Mouse (Mus musculus) CH12.LX (cell line): ENCODE measurements around the gene Srd5a1. TPM values are rescaled to one million over a fixed set of nuclear protein-coding genes. Genes with fewer than 3 reads are reported as not detected.

ENCODE experiments used
- DNase-seq: peaks from one replicate; pipeline ENCODE4 v3.0.0-alpha.2; 2013; ENCODE audit errors: extremely low read depth
- H3K27ac ChIP-seq: 2 replicates; pipeline ENCODE4 v1.5.1; 2012; ENCODE audit warnings: low read depth, mild to moderate bottlenecking, control low read depth, moderate library complexity; ENCODE audit not compliant: insufficient read depth
- H3K27me3 ChIP-seq: replicated peaks from 2 replicates; pipeline ENCODE3; 2012; ENCODE audit warnings: inconsistent platforms
- H3K36me3 ChIP-seq, 2 experiments: replicated peaks in 1 of 2; 2 replicates each; pipeline versions ENCODE3 to v1.6.1; 2012; ENCODE audit warnings: inconsistent platforms in 1 of 2, low read length in 1 of 2, mild to moderate bottlenecking in 1 of 2, mixed read lengths in 1 of 2, moderate library complexity in 1 of 2; ENCODE audit not compliant: control insufficient read depth in 1 of 2, insufficient read depth in 1 of 2
- H3K4me1 ChIP-seq, 2 experiments: 2 replicates each; pipeline ENCODE4 v1.6.1; 2012; ENCODE audit warnings: inconsistent platforms in 1 of 2, moderate library complexity in 1 of 2; ENCODE audit not compliant: insufficient read depth in 2 of 2, control insufficient read depth in 1 of 2
- H3K4me2 ChIP-seq: 2 replicates; pipeline ENCODE4 v1.6.1; 2012; ENCODE audit warnings: low read depth, mild to moderate bottlenecking, control low read depth; ENCODE audit not compliant: poor library complexity, insufficient read depth, severe bottlenecking
- H3K4me3 ChIP-seq, 3 experiments: fragments of 150-350 bp in 1 of 3; sonication (generic) in 1 of 3; replicated peaks in 1 of 3; 2 replicates each; pipeline versions ENCODE3 to v1.5.1; 2011 to 2012; ENCODE audit warnings: low read depth in 2 of 3, low read length in 2 of 3, mild to moderate bottlenecking in 2 of 3, moderate library complexity in 2 of 3, control low read depth in 1 of 3, improper control_type of control experiment in 1 of 3, inconsistent platforms in 1 of 3, mixed read lengths in 1 of 3; ENCODE audit not compliant: poor library complexity in 1 of 3
- H3K79me2 ChIP-seq: replicated peaks from 2 replicates; pipeline ENCODE4 v1.6.1; 2012; ENCODE audit warnings: mild to moderate bottlenecking, moderate library complexity; ENCODE audit not compliant: control insufficient read depth, poor library complexity, insufficient read depth, severe bottlenecking; ENCODE audit errors: extremely low read depth
- H3K9ac ChIP-seq: 2 replicates; pipeline ENCODE4 v1.6.1; 2012; ENCODE audit warnings: low read depth, mild to moderate bottlenecking, control low read depth, moderate library complexity; ENCODE audit not compliant: insufficient read depth
- H3K9me3 ChIP-seq: replicated peaks from 2 replicates; pipeline ENCODE3; 2012; ENCODE audit warnings: low read length, inconsistent platforms, mixed read lengths
- CHD1 ChIP-seq: IDR thresholded peaks from 2 replicates; pipeline ENCODE4 v1.6.1; 2012; ENCODE audit warnings: low read depth, low read length, improper control_type of control experiment, inconsistent platforms
- E2F4 ChIP-seq: IDR thresholded peaks from 2 replicates; pipeline ENCODE4 v1.6.1; 2011; ENCODE audit warnings: low read depth, low read length, improper control_type of control experiment; ENCODE audit not compliant: insufficient replicate concordance
- EP300 ChIP-seq: IDR thresholded peaks from 2 replicates; pipeline ENCODE4 v1.6.1; 2011; ENCODE audit warnings: low read length, improper control_type of control experiment
- ETS1 ChIP-seq: conservative IDR thresholded peaks from 2 replicates; pipeline ENCODE4 v1.6.1; 2012; ENCODE audit warnings: low read depth, mild to moderate bottlenecking, inconsistent platforms, low read length, improper control_type of control experiment, moderate library complexity
- MEF2A ChIP-seq: IDR thresholded peaks from 2 replicates; pipeline ENCODE4 v1.6.1; 2014; ENCODE audit warnings: low read depth, mild to moderate bottlenecking, inconsistent platforms, low read length, improper control_type of control experiment, borderline replicate concordance
- NELFE ChIP-seq: IDR thresholded peaks from 2 replicates; pipeline ENCODE4 v1.6.1; 2011; ENCODE audit warnings: low read depth, low read length, improper control_type of control experiment
- NRF1 ChIP-seq: IDR thresholded peaks from 2 replicates; pipeline ENCODE4 v1.6.1; 2014; ENCODE audit warnings: low read depth, mild to moderate bottlenecking, inconsistent platforms, low read length, improper control_type of control experiment, moderate library complexity
- RAD21 ChIP-seq: IDR thresholded peaks from 2 replicates; pipeline ENCODE4 v1.6.1; 2011; ENCODE audit warnings: low read depth, mild to moderate bottlenecking, low read length, improper control_type of control experiment, moderate library complexity
- SMC3 ChIP-seq: IDR thresholded peaks from 2 replicates; pipeline ENCODE4 v1.6.1; 2011; ENCODE audit warnings: low read depth, low read length, improper control_type of control experiment
- TBP ChIP-seq: conservative IDR thresholded peaks from 2 replicates; pipeline ENCODE4 v1.6.1; 2011; ENCODE audit warnings: low read depth, low read length, improper control_type of control experiment
- TCF12 ChIP-seq: IDR thresholded peaks from 2 replicates; pipeline ENCODE4 v1.6.1; 2014; ENCODE audit warnings: low read depth, mild to moderate bottlenecking, inconsistent platforms, low read length, improper control_type of control experiment
- ZC3H11A ChIP-seq: IDR thresholded peaks from 2 replicates; pipeline ENCODE4 v1.6.1; 2012; ENCODE audit warnings: low read depth, mild to moderate bottlenecking, inconsistent platforms, low read length, improper control_type of control experiment
- ZNF384 ChIP-seq: IDR thresholded peaks from 2 replicates; pipeline ENCODE4 v1.6.1; 2012; ENCODE audit warnings: low read depth, low read length, improper control_type of control experiment, inconsistent platforms
- dilution Hi-C: fragments of 300-500 bp; cut with MboI; formaldehyde crosslinking; loops from 2 replicates; pipeline ENCODE4 v1.14.3; 2020; ENCODE audit warnings: low sequenced_read_pairs; ENCODE audit not compliant: extremely low pct_unique_long_range_greater_than_20kb, extremely low pct_ligation_motif_present
- in situ Hi-C: fragments of 300-500 bp; cut with MboI; formaldehyde crosslinking; loops from 3 replicates; pipeline ENCODE4 v1.14.3; 2019; ENCODE audit warnings: low sequenced_read_pairs, low pct_ligation_motif_present, low pct_unique_long_range_greater_than_20kb, mixed read lengths
- polyA plus RNA-seq: library from polyadenylated mRNA; unstranded; fragments of >175 nt; gene quantifications from 2 replicates; pipeline ENCODE4 v1.2.1, GENCODE M21; 2012; ENCODE audit warnings: low read depth; ENCODE audit not compliant: insufficient read length
- total RNA-seq, 2 experiments: library from RNA; depleted of rRNA; stranded (reverse); fragments of 300-350 nt in 1 of 2; fragments of >200 nt in 1 of 2; gene quantifications; 2 replicates each; pipeline ENCODE4 v1.2.3; 2012 to 2014

Gene Srd5a1
- total and polyA plus RNA-seq, 3 experiments = 1.2 to 2.4 (median 2.3) TPM

GRCm38 (mm10) chr13:69525867-69526266 lies 85.4 kb downstream of the Srd5a1 start:
- dilution Hi-C loops = no loop called here
- no peak overlapping the region for H3K9ac ChIP-seq

GRCm38 (mm10) chr13:69524158-69524530 lies 87.1 kb downstream of the Srd5a1 start:
- no peak for DNase-seq
- dilution Hi-C loops = no loop called here
- peaks cover 0 to 51% of the 10 kb centered on the region in 2 experiments for H3K36me3 ChIP-seq
- H3K79me2 ChIP-seq = peaks cover 10% of the 10 kb centered on the region; the same call in 1 of the 2 replicates
- no peak overlapping the region for H3K4me3 ChIP-seq
- H3K9me3 ChIP-seq = no peaks in the 10 kb centered on the region
- H3K4me1 ChIP-seq = peaks cover 0 to 46% of the 10 kb centered on the region in 2 experiments; a peak in 2 of 4 replicates
- H3K27ac ChIP-seq = no peak overlapping the region
- no peak overlapping the region for H3K4me2 ChIP-seq
- H3K9ac ChIP-seq = no peak overlapping the region
- in situ Hi-C loops = no loop called here
- TF ChIP-seq MEF2A (no peak), TCF12 (no peak), ZC3H11A (no peak), NRF1 (no peak), ZNF384 (no peak), CHD1 (no peak), RAD21 (no peak)
- no peaks in the 10 kb centered on the region for H3K27me3 ChIP-seq

More at GRCm38 (mm10) chr13:69525867-69526266, 85.4 kb downstream of the Srd5a1 start:
- H3K4me1 ChIP-seq = peaks cover 0 to 44% of the 10 kb centered on the region in 2 experiments; a peak in 2 of 4 replicates
- peaks cover 12% of the 10 kb centered on the region for H3K79me2 ChIP-seq
- no peak for TF ChIP-seq ZNF384
- no peak for TF ChIP-seq E2F4
- TF ChIP-seq NRF1 = no peak
- TF ChIP-seq SMC3 = no peak
- no peak for TF ChIP-seq ETS1
- TF ChIP-seq TBP = no peak
- no peak for TF ChIP-seq NELFE
- TF ChIP-seq EP300 = no peak
- TF ChIP-seq, all 38 proteins: peak for 0
- no peak overlapping the region for H3K4me2 ChIP-seq
- in situ Hi-C loops = no loop called here
- peaks cover 5 to 60% of the 10 kb centered on the region in 2 experiments for H3K36me3 ChIP-seq
- no peak overlapping the region for H3K4me3 ChIP-seq
- H3K27me3 ChIP-seq = no peaks in the 10 kb centered on the region
- no peak for DNase-seq
- H3K27ac ChIP-seq = no peak overlapping the region
- no peaks in the 10 kb centered on the region for H3K9me3 ChIP-seq

Other genes starting within 250 kb of the Srd5a1 start
- 178 and 236 TPM in 2 replicates for gene Nsun2, start 77.7 kb downstream of the Srd5a1 start, total RNA-seq (2012; rRNA removed)
- gene Nsun2, start 77.7 kb downstream of the Srd5a1 start, total RNA-seq (2014; rRNA removed) = 273 and 279 TPM in 2 replicates
- gene Nsun2, start 77.7 kb downstream of the Srd5a1 start, polyA plus RNA-seq = 292 and 310 TPM in 2 replicates
- 5.7 and 6.2 TPM in 2 replicates for gene Tent4a, start 76.8 kb downstream of the Srd5a1 start, total RNA-seq (2012; rRNA removed)
- 2.9 and 3.6 TPM in 2 replicates for gene Tent4a, start 76.8 kb downstream of the Srd5a1 start, total RNA-seq (2014; rRNA removed)
- 7.3 and 8.8 TPM in 2 replicates for gene Tent4a, start 76.8 kb downstream of the Srd5a1 start, polyA plus RNA-seq
- gene Ube2ql1, start 128.4 kb upstream of the Srd5a1 start, total RNA-seq (2012; rRNA removed) = not detected in 2 replicates
- gene Ube2ql1, start 128.4 kb upstream of the Srd5a1 start, total RNA-seq (2014; rRNA removed) = not detected in 2 replicates
- gene Ube2ql1, start 128.4 kb upstream of the Srd5a1 start, polyA plus RNA-seq = not detected in 2 replicates
- 58.6 and 65.8 TPM in 2 replicates for gene Med10, start 191.0 kb upstream of the Srd5a1 start, total RNA-seq (2012; rRNA removed)
- gene Med10, start 191.0 kb upstream of the Srd5a1 start, total RNA-seq (2014; rRNA removed) = 72.6 and 74.7 TPM in 2 replicates
- gene Med10, start 191.0 kb upstream of the Srd5a1 start, polyA plus RNA-seq = 78.4 and 78.7 TPM in 2 replicates